Mouse (Mus musculus) lung, embryonic 14.5 days (tissue): ENCODE results near the gene Wasf2. TPM values are rescaled to one million over a fixed set of nuclear protein-coding genes. Genes with fewer than 3 reads are reported as not detected.

ENCODE experiments used
- ATAC-seq: fragments of 200-750 bp; cut with Nextera tagmentation; 2 replicates; pipeline ENCODE4 v1.8.0; 2017; ENCODE audit warnings: mild to moderate bottlenecking, moderate TSS enrichment, moderate library complexity; ENCODE audit not compliant: insufficient read depth
- DNase-seq: peaks from one replicate; pipeline ENCODE4 v3.0.0-alpha.2; 2015
- H3K27ac ChIP-seq: fragments of 300-500 bp; sonication (generic); 2 replicates; pipeline ENCODE4 v1.5.1; 2014; ENCODE audit warnings: low read depth, mild to moderate bottlenecking, moderate library complexity
- H3K27me3 ChIP-seq: fragments of 300-500 bp; sonication (generic); 2 replicates; pipeline ENCODE4 v1.6.1; 2014; ENCODE audit warnings: low read length, control low read depth; ENCODE audit not compliant: insufficient read depth
- H3K36me3 ChIP-seq: fragments of 300-500 bp; sonication (generic); 2 replicates; pipeline ENCODE4 v1.6.1; 2014; ENCODE audit warnings: control low read depth; ENCODE audit not compliant: insufficient read depth
- H3K4me1 ChIP-seq: fragments of 300-500 bp; sonication (generic); 2 replicates; pipeline ENCODE4 v1.6.1; 2014; ENCODE audit warnings: antibody characterized with exemption, control low read depth; ENCODE audit not compliant: insufficient read depth
- H3K4me2 ChIP-seq: fragments of 300-500 bp; sonication (generic); 2 replicates; pipeline ENCODE4 v1.6.1; 2014; ENCODE audit warnings: mild to moderate bottlenecking
- H3K4me3 ChIP-seq: fragments of 300-500 bp; sonication (generic); 2 replicates; pipeline ENCODE4 v1.5.1; 2014; ENCODE audit warnings: low read depth, low read length
- H3K9ac ChIP-seq: fragments of 300-500 bp; sonication (generic); 2 replicates; pipeline ENCODE4 v1.6.1; 2014
- H3K9me3 ChIP-seq: fragments of 300-500 bp; sonication (generic); 2 replicates; pipeline ENCODE4 v1.6.1; 2016; ENCODE audit warnings: low read depth, low read length, control low read depth
- CTCF ChIP-seq: IDR thresholded peaks from 2 replicates; pipeline ENCODE4 v1.5.1; 2016; ENCODE audit warnings: antibody characterized with exemption, low read depth
- WGBS: fragments of 180-500 bp; shearing (Covaris S2); extraction: QIAGEN DNeasy Blood & Tissue Kit; methylation state at CpG from one replicate; pipeline ENCODE4 v1.1.7; 2014; 5-methylcytosine and 5-hydroxymethylcytosine counted together
- polyA plus RNA-seq: library from polyadenylated mRNA; unstranded; fragments of >200 nt; fragmentation: Nextera tagmentation; extraction: Ambion mirVana; gene quantifications from 2 replicates; pipeline ENCODE4 v1.2.1, GENCODE M21; 2014

Gene Wasf2
- polyA plus RNA-seq, 1 experiment from 2014 or later = 101 TPM

GRCm38 (mm10) chr4:133226073-133226472, 95.8 kb downstream of the Wasf2 start:
- H3K36me3 ChIP-seq = no peaks in the 10 kb centered on the region
- ATAC-seq = no peak
- WGBS = 59% methylated on average over 10 of the region's 10 CpGs
- H3K4me1 ChIP-seq = no peaks in the 10 kb centered on the region
- no peak for TF ChIP-seq CTCF
- H3K4me3 ChIP-seq = no peak overlapping the region
- no peak overlapping the region for H3K9ac ChIP-seq
- DNase-seq = no peak
- no peak overlapping the region for H3K27ac ChIP-seq
- H3K27me3 ChIP-seq = no peaks in the 10 kb centered on the region
- H3K4me2 ChIP-seq = no peak overlapping the region
- H3K9me3 ChIP-seq = no peaks in the 10 kb centered on the region

- no peak for TF ChIP-seq CTCF
- H3K27ac ChIP-seq = no peak overlapping the region
- DNase-seq (no peak), ATAC-seq (no peak)
- H3K9me3 ChIP-seq = no peaks in the 10 kb centered on the region
- H3K4me2 ChIP-seq = no peak overlapping the region
- no peak overlapping the region for H3K9ac ChIP-seq
- no peaks in the 10 kb centered on the region for H3K4me1 ChIP-seq
- no peaks in the 10 kb centered on the region for H3K36me3 ChIP-seq
- H3K4me3 ChIP-seq = no peak overlapping the region
- WGBS = 72% methylated on average over 8 of the region's 8 CpGs
- H3K27me3 ChIP-seq = no peaks in the 10 kb centered on the region
Measured at GRCm38 (mm10) chr4:133227636-133228035, 97.3 kb downstream of the Wasf2 start.

GRCm38 (mm10) chr4:133229582-133229981, 99.3 kb downstream of the Wasf2 start:
- no peak for TF ChIP-seq CTCF
- no peaks in the 10 kb centered on the region for H3K9me3 ChIP-seq
- 75% methylated on average over 8 of the region's 8 CpGs for WGBS

DNA sequence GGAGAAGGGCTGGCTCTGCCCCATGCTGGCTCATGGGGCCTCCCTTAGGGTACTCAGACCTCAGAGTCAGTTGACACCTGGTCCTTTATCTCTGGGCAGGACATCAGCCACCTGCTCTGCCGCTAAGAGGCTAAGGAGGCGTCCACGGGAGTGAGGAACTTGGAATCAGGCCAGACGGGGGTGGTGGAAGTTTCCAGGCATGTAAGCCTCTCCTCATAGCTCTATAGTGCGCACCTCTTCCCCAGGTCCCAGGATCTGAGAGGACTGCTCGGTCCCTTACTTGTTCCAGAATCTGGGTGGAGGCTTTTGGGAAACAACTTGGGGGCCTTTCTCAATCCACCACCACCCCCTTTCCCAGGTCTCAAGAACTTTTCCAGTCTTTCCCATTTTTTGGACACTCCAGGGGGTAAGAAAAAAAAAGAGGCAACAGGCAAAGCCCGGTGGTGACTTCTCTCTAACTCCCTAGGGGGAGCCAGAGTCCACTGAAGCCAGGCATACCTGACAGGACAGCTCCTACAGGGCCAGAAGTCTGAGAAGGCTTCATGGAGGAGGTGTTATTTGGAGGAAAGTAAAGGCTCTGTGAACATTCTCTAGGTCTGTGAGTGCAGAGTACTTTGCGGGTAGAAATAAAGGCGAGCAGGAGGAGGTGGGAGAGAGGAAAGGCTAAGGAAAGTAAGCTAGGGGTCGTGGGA, 103.1 kb downstream of the Wasf2 start:
- no peak overlapping the region for H3K27ac ChIP-seq
- H3K4me2 ChIP-seq = no peak overlapping the region
- no peak overlapping the region for H3K9ac ChIP-seq
- H3K27me3 ChIP-seq = no peaks in the 10 kb centered on the region
- DNase-seq (peak; percentile 71), ATAC-seq (no peak)
- WGBS = 26% methylated on average over 10 of the region's 10 CpGs
- H3K36me3 ChIP-seq = no peaks in the 10 kb centered on the region
- peak; percentile 58 for TF ChIP-seq CTCF
- H3K4me3 ChIP-seq = no peak overlapping the region
- no peaks in the 10 kb centered on the region for H3K9me3 ChIP-seq
- no peaks in the 10 kb centered on the region for H3K4me1 ChIP-seq

More at GRCm38 (mm10) chr4:133229582-133229981, 99.3 kb downstream of the Wasf2 start:
- no peak overlapping the region for H3K9ac ChIP-seq
- H3K27me3 ChIP-seq = no peaks in the 10 kb centered on the region
- H3K36me3 ChIP-seq = no peaks in the 10 kb centered on the region
- no peaks in the 10 kb centered on the region for H3K4me1 ChIP-seq
- H3K27ac ChIP-seq = no peak overlapping the region
- H3K4me3 ChIP-seq = no peak overlapping the region
- DNase-seq (no peak), ATAC-seq (no peak)
- H3K4me2 ChIP-seq = no peak overlapping the region

- ATAC-seq (no peak), DNase-seq (no peak)
- H3K9me3 ChIP-seq = no peaks in the 10 kb centered on the region; the same call in 1 of the 2 replicates
- no peak overlapping the region for H3K9ac ChIP-seq
- no peaks in the 10 kb centered on the region for H3K4me1 ChIP-seq
- no peak overlapping the region for H3K4me3 ChIP-seq
- 45% methylated on average over 5 of the region's 5 CpGs for WGBS
- H3K36me3 ChIP-seq = no peaks in the 10 kb centered on the region
- TF ChIP-seq CTCF = no peak
- no peak overlapping the region for H3K4me2 ChIP-seq
- H3K27ac ChIP-seq = no peak overlapping the region
- no peaks in the 10 kb centered on the region; the same call in 1 of the 2 replicates for H3K27me3 ChIP-seq
Measured at GRCm38 (mm10) chr4:133234771-133235170, 104.5 kb downstream of the Wasf2 start.

DNA sequence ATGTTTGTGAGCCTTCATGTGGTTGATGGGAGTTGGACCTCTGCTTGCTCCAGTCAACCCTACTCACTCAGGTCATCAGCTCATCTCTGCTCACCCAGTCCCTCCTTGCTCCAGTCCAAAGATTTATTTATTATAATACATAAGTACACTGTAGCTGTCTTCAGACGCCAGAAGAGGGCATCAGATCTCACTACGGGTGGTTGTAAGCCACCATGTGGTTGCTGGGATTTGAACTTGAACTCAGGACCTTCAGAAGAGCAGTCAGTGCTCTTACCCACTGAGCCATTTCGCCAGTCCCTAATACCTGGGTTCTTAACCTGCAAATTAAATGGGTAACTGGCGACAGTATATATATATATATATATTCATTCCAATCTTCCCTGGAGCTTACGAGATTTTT, 105.1 kb downstream of the Wasf2 start:
- WGBS = 74% methylated on average over 5 of the region's 5 CpGs
- H3K4me3 ChIP-seq = no peak overlapping the region
- H3K27ac ChIP-seq = no peak overlapping the region

GRCm38 (mm10) chr4:133237911-133238310, 107.6 kb downstream of the Wasf2 start:
- 60% methylated on average over 4 of the region's 4 CpGs for WGBS
- no peak for DNase-seq
- Histone ChIP-seq H3K4me1 (peaks cover 4% of the 10 kb centered on the region; the same call in 1 of the 2 replicates), H3K4me2 (no peak overlapping the region), H3K36me3 (no peaks in the 10 kb centered on the region), H3K9ac (no peak overlapping the region), H3K27ac (no peak overlapping the region), H3K4me3 (no peak overlapping the region), H3K9me3 (no peaks in the 10 kb centered on the region; the same call in 1 of the 2 replicates), H3K27me3 (peaks cover 9% of the 10 kb centered on the region)
- no peak for TF ChIP-seq CTCF
- ATAC-seq = no peak

More for the DNA sequence above, 105.1 kb downstream of the Wasf2 start:
- Histone ChIP-seq H3K27me3 (no peaks in the 10 kb centered on the region; the same call in 1 of the 2 replicates), H3K36me3 (no peaks in the 10 kb centered on the region), H3K4me2 (no peak overlapping the region), H3K9me3 (no peaks in the 10 kb centered on the region; the same call in 1 of the 2 replicates), H3K4me1 (peaks cover 4% of the 10 kb centered on the region; the same call in 1 of the 2 replicates), H3K9ac (no peak overlapping the region)
- no peak for TF ChIP-seq CTCF
- no peak for ATAC-seq
- DNase-seq = no peak
